Mouse (Mus musculus) neutrophil, adult 83 days (primary cell): Measurements from ENCODE around the gene Adamts9. TPM values are rescaled to one million over a fixed set of nuclear protein-coding genes. Genes with fewer than 3 reads are reported as not detected.

Experiments
- total RNA-seq, 2 experiments: library from RNA; stranded (reverse); gene quantifications; one replicate each; pipeline ENCODE4 v1.2.4; 2023

Gene Adamts9
- under 1 TPM; 0.11 TPM for total RNA-seq

DNA sequence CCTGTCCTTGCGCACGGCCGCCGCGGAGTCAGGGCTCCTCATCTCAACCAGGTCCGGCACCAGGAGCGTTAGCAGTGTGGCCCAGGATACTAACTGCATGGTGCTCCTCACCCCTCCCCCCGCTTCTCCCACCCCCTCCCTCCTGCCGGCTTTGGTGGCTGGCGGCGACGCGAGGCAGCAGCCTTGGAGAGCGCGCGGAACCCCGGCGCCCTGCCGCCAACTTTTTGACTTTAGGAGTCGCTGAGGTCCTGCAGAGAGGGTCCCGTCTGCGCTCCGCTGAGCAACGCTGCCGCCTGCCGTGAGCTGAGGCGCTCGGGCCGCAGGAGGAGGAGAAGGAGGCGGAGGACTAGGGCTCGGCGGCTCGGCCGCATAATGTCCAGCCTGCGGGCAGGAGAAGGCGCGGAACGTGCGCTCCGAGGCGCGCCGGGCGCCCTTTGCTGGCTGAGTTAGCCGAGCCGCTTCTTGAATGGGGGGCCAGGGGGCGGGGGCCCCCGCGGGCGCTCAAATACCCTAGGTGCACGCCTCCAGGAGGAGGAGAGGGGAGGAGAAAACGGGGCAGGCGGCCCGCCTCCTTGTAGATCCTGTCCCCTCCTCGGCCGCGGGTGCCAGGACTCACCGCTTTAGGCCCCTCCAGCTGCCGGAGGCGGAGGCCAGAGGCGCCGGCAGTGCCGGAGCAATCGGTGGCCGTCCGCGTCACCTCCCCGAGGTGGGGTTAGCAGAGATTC is at the start of gene Adamts9:
TSS of gene Adamts9 (minus strand) at position 436 of the 725 bp plus-strand sequence.

DNA sequence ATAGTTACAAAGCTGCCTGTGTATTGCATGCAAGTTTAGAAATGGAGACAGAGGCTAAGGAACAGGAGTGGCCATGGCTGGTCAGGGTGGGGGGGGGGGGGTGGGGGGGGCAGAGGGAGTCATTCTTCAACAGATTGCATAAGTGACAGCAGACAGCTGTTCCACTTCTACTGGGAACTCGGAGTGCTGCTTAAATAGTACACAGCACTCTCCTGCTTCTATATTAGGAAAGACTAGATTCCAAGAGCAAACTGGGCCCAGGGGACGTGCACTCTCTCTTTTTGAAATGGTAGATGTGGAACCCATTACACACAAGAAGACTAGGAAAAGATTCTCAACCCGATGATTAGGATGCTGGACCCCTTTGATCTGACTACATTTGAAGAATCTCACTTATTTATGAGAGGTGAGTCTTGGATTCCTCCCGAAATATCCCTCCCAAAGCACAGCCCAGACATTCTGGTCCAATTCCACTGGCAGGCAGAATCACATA is 74.2 kb downstream of the Adamts9 start, which contains the start of gene Gm15737:
TSS of gene Gm15737 (plus strand) at position 269 of the 493 bp plus-strand sequence.

DNA sequence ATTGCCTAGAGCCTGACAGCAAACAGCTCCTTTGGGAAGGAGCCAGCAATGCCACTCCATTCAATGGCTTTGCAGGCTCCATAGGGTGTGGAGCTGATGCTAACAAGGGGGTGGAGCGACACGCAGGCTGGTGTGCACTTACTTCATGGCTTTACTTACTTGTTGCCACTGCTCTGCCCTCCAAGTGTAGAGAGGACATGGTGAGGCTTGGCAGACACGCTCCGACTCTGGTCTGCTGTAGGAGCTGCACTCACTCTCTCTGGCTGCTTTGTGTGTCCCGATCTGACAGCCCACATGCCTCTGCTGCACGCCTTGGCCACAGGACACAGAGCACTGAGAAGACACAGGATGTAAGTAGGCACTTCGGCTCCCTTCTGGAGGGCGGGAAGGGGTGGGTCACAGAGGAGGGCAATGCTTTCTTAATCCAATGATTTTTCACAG is 127.0 kb downstream of the Adamts9 start, which contains the start of gene A730049H05Rik:
TSS of gene A730049H05Rik (plus strand) at position 168 of the 441 bp plus-strand sequence.

Other genes with a start within 250 kb of the Adamts9 start
- under 1 TPM; 0.13 to 0.26 TPM for gene Prickle2, start 237.3 kb downstream of the Adamts9 start, total RNA-seq
- not detected for gene A730049H05Rik, start 127.0 kb downstream of the Adamts9 start, total RNA-seq
- gene Gm15737, start 74.1 kb downstream of the Adamts9 start, total RNA-seq = not detected